Mouse (Mus musculus): ENCODE results near the gene Arcn1.

Gene Arcn1

DNA sequence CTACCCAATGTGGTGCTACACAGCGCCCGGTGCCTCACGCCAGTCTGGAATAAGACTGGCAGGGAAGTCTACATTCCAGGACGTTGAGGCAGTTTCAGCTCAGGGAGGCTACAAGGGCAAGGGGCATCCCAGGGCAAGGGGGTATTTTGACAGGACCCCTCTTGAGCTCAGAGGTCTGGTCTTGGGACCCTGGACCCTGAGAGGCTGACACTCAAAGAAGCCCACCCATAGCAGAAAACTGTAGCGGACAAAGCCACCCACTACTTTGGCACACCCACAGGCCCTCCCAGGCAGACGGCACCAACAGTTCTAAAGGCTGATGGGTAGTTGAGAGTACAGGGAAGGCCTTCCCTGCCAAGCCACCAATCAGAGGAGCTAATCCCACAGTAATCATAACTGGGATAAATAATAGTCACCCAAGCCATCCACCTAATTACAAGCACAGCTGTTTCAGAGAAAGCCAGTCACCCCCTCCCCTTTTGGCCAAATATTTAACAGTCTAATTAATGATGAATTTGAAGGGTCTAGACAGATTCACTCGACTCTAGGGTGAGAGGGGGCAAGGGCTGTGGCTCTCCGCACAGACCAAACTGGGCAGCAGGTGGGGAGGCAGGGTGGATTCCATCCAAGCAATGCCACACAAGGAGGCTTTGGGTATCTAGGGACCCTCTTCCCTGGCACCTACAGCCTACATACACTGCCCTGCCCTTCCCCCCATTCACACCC is 47.9 kb downstream of the Arcn1 start:
- DNase-seq (ENCODE audit: low spot score in 2 of 2), result no peak

- no peak for DNase-seq (ENCODE audit: low spot score in 2 of 2)
These were observed 48.6 kb downstream of the Arcn1 start for GRCm38 (mm10) chr9:44718937-44719631.

GRCm38 (mm10) chr9:44717822-44718242 is 49.8 kb downstream of the Arcn1 start:
- DNase-seq (ENCODE audit: low spot score in 2 of 2), result no peak

DNA sequence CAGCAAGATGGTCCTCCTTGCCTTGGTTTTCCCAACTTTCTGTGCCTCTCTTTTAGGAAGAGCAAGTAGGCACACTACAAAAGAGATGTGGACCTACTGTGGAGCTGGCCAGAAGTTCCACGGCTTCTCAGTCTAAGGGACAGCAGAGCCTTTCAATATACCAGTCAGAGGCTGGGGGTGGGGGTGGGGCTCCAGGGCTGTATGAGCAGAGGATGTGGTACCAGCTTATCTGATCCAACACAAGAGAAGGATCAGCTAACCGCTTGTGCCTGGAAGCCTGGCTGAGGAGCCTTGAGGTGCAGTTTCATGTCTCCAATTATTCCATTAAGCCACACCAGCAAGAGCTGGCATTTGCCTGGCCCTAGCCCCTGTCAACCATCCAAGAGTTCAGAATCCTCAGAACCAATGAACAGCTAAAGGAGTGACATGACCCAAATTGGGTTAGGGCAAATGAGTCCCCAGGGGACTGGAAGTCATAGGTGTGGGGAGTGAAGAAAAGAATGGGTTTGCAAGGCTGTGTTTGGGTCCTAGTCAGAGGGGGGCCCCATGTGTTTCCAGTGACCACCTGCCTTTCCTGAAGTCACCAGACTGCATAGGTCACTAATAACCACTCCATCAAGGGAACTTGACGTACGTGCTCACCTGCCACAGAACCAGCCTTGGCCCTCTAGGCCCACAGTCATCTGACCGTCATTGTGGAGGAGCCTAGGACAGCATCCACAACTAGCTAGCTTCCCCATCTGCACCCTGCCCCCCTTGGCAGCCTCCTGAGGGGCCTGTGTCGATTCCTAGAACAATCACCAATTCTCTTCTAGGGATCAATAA is 50.4 kb downstream of the Arcn1 start:
- DNase-seq (ENCODE audit: low spot score in 2 of 2), result no peak

DNA sequence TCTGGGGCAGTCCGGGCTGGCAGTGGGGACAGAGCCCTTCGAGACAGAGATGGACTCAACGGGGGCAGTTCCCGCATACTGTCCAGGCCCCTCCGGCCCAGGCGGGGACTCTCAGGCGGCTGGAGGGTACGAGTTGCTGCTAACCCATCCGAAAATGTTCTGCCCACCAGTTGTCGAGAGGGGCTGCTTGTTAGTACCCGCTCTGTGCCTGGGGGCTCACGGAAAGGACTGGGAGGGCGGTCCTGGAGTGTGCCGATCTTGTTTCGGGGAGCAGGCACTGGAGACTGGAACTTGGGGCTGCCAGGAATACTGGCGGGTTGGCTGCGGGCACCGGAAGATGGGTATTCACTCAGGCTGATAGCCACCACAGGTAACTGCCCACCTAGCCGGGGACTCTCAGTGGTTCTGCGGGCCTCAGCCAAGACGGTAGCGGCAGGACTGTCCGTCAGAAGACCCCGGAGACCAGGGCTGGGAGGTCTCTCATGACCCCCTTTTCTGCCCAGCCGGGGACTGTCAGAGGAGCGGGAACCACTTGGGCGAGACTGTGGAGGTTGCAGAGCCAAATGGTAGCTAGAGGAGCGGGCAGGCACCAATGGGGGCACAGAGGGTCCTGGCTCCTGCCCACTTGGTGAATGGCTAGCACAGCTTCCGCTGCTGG is 51.8 kb downstream of the Arcn1 start:
- DNase-seq (ENCODE audit: low spot score in 2 of 2), result no peak

- no peak for DNase-seq (ENCODE audit: low spot score in 2 of 2)
These were observed 52.5 kb downstream of the Arcn1 start for GRCm38 (mm10) chr9:44715109-44715508.

DNA sequence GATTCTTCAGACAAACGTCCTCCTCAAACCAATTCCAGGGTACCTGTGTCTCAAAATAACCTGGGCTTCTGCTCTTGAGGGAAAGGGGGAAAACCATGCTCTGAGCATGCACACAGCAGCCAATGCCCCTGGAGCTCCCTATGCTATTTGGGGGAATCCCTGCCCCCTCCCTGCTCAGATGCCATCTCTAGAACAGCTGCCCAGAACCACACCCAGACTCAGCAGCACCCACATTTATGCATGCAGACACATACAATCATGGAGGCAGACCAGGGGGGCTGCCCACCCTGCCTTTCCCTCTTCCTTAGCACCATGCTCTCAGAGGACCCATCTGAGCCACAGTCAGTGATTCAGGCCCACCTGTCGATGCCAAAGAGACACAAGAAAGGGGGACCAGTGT is 54.1 kb downstream of the Arcn1 start:
- DNase-seq (ENCODE audit: low spot score in 2 of 2), result no peak

DNA sequence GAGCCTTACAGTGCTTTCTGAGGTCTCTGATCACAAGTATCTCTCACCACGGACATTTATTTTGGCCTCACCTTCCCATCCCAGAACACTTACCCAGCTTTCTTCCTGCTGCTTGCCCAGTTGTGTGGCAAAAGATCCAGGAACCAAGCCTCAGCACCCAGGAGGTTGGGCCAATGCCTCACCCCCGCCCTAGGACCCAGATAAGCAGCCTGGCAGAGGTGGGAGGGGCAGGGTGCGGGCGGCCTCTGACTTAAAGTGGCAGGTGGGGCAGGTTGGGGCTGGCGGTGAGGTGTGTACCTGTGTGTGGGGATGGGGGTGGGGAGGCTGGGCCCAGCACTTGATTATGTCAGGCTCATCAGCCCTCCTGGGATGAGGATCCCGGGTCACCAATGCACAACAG is 54.6 kb downstream of the Arcn1 start:
- no peak for DNase-seq (ENCODE audit: low spot score in 2 of 2)

DNA sequence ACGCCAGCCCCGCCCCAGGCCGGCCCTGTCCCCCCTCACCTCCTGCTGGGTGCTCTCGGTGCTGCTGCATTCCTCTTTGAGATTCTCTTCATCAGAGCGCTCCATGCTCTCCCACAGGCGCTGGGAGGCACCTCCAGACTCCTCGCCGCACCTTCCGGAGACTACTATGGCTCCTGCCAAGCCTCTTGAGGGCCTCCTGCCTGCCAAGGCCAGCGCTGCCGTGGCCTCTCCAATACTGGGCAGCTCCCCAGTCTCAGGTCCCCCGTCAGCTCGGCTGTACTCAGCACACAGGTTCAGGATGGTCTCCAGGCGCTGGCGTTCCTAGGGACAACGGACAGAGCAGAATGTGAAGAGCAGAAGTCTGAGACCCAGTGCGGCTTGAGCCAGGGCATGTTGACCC is 56.0 kb downstream of the Arcn1 start:
- no peak for DNase-seq (ENCODE audit: low spot score in 2 of 2)

DNA sequence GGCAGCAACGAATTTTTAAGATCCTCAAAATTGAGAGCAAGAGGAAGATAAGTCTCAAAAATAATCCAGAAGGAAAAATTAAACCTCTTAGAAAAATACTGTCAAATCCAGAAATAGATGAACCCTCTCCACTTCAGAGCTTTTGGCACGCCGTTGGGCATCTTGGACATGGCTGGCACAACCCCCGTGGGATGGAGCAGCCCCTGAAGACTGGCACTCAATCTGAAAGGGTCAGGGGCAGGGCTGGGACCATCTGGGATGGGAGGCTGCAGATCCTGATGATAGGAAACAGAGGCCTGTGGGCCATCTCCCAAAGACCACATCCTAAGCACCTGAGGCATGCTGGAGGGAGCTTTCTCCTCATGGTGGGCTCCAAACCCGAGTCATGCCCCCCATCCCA is 57.4 kb downstream of the Arcn1 start:
- no peak for DNase-seq (ENCODE audit: low spot score in 2 of 2)

DNA sequence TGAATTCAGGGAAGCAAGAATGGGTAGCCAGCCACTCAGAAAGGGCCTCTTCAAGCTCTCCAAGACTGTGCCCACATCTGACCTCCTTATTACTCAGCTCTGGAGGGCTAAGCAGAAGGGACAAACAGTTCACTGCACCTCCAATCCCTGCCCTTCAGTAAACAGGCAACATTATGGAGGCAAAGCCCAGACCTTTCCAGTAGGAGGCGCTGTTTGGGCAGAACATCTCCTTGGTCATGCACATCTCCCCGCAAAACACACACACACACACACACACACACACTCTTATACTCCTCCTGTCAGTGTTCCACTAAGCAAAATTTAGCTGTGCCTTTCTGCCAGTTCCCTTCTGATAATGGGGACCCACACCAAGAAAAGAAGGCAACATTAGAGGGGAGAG is 58.0 kb downstream of the Arcn1 start:
- DNase-seq (ENCODE audit: low spot score in 2 of 2), result peak in 1 of 2 experiments; percentile 51

GRCm38 (mm10) chr9:44708925-44709324 is 58.7 kb downstream of the Arcn1 start:
- DNase-seq (ENCODE audit: low spot score in 2 of 2), result no peak

- DNase-seq (ENCODE audit: low spot score in 2 of 2), result peak; percentile 29 to 67
These were observed 59.2 kb downstream of the Arcn1 start for GRCm38 (mm10) chr9:44708429-44708765.

- DNase-seq (ENCODE audit: low spot score in 2 of 2), result no peak
These were observed 59.8 kb downstream of the Arcn1 start for GRCm38 (mm10) chr9:44707749-44708428.

DNA sequence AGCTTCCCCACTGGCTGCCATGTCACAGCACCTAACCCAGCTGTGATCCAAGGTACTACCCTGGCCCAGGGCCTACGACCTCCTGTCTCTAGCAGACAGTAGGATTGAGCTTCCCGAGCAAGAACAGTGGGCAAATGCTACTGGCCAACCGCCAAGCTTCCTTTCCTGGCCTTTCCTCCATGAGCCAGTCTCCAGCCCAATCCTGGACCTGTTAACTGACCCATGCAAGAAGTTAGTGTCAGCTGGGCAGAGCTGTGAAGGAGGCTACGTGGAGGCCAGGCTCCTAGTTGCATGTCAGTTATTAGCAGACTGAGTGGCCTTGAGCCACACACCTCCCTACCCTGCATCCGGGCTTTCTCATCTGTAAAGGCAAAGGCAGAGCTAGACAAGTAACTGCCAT is 67.9 kb downstream of the Arcn1 start:
- DNase-seq (ENCODE audit: low spot score in 2 of 2), result no peak

DNA sequence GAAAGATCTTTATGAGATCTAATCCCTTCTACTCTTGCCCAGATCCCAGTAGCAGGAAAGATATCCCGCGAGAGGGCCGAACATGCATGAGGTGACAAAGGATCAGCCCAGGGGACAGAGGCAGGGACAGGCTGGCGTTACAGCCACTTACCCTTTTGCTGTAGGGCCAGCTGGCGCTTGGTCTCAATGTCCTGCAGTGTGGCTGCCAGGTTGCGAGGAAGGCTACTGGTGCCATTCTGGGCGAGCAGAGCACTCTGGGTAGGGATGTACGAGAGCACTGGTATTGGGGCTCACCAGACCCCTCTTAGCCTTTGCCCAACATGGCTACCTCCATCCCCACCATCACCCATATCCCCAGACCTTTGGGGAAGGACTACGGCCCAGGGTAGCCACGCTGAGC is 68.4 kb downstream of the Arcn1 start:
- no peak for DNase-seq (ENCODE audit: low spot score in 2 of 2)

DNA sequence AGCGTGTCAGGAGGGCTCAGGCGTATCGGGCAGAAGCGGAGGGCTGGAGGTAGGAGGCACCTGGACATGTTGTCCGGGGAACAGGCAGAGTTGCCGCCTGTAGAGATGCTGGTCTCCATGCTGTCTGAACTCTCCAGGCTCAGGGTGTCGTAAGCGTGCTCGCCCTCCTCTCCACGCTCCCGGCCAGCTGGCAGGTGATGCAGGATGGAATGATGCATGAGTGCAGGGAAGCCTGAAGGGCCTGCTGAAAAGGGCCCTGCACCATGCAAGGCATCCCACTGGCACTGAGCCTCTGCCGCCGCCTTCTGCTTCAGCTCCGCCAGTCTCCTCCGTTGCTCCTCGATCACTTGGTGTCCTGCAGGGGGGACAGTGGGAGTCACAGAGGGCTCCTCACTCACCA is 69.8 kb downstream of the Arcn1 start:
- no peak for DNase-seq (ENCODE audit: low spot score in 2 of 2)

- DNase-seq (ENCODE audit: low spot score in 2 of 2), result no peak
These were observed 74.6 kb downstream of the Arcn1 start for GRCm38 (mm10) chr9:44693071-44693470.

DNA sequence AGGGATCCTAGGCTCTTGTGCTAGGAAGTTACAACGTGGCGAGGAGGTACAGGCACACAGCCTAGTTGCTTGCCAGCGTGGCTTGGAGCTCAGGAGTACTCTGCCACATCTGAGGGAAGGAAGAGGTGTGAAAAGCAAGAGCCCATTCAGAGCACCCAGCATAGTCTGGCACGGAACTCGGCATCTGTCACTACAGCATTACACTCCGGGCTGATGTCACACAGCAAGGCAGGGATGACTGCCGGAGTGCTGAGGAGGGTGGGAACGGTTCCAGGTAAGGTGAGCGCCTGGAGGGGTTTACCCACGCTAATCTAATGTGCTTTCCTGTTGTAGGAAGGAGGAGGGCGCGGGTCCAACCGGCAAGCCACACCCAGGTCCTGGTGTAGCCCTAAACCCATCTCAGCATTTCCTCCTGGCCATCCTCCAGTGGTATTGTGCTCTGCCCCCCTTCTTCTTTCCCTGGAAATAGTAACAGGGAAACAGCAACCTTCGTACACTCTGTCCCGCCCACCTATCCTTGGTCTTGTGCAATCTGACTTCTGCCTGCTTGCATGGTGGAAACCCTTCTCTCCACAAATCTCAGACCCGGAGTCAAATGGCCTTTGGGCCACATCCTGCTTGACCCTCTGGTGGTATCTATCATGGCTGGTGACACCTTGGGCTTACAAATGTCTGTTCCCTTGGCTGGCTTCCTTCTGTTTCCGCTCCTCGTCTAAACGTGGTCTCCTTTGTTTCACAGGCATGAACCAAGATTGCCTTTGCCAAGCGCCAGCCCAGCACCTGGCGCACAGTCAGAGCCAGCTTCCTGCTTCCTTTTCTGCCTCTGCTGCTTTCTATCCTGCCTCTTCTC is 75.7 kb downstream of the Arcn1 start:
- no peak for DNase-seq (ENCODE audit: low spot score in 2 of 2)
